Mouse (Mus musculus): ENCODE results near the gene Zfp260. TPM values are rescaled to one million over a fixed set of nuclear protein-coding genes. Genes with fewer than 3 reads are reported as not detected.
"Not testable (repeated sequence)": the region's sequence is repeated elsewhere in the genome, so short reads cannot be mapped to it uniquely, and the experiment has no call there.

The Zfp260 gene
- polyA plus RNA-seq, 1 experiment from 2014 or later, result 113 TPM

DNA sequence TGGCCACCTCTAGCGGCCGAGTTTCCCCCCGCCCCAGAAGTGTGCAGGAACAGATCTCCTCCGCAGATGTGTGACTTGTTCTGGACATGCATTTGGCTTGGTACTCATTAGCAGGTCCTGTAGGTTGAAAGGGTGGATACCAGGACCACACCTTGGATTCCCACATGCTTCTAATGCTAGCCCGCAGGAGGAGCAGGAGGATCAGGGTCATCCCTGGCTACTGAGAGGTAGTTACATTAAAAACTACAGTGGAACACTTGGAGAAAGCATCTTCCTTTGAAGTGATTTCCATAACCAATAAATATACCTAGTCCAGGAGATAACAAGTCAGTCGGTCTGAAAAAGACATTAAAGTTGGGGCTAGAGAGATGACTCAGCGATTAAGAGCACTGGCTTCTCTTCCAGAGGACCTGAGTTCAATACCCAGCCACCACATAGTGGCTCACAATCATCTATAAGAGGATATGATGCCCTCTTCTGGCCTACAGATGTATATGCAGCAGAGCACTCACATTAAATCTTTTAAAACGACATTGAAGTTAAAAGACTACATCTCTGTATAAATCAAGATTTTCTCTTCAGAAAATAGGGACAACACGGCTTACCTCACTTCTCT lies 3.5 kb upstream of the Zfp260 start:
- DNase-seq (ENCODE audit: low spot score), result no peak
- 13% methylated on average over 9 of the region's 9 CpGs for WGBS
- Histone ChIP-seq H3K27ac (replicated peaks) (peak overlapping the region; percentile 91), H3K36me3 (peaks cover 13% of the 10 kb centered on the region), H3K9me3 (replicated peaks) (no peaks in the 10 kb centered on the region; the same call in 1 of the 2 replicates), H3K4me3 (peak overlapping the region; percentile 71), H3K4me1 (peaks cover 42% of the 10 kb centered on the region), H3K27me3 (ENCODE audit: low read depth, poor library complexity, severe bottlenecking) (no peaks in the 10 kb centered on the region)

DNA sequence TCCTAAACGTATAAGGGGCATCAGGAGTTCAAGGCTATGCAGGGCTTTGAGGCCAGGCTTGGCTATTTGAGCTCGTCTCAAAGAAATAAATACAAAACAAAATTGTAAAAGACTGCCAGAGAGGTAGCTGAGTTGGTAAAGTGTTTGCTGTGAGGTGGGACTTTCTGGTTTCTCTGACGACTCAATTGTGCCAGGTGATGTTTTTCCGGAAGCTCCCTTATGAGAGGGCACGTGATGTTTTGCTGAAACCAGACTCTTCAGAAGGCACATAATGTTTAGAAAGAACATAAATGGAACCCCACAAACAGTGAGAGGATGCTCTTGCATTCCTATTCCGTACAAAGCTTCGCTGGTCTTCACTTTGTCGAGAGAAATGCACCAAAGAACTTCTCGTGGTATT lies 1.9 kb upstream of the Zfp260 start:
- 85% methylated on average over 9 of the region's 9 CpGs for WGBS
- Histone ChIP-seq H3K27ac (replicated peaks) (no peak overlapping the region), H3K4me3 (no peak overlapping the region), H3K9me3 (replicated peaks) (no peaks in the 10 kb centered on the region), H3K4me1 (peaks cover 45% of the 10 kb centered on the region), H3K27me3 (ENCODE audit: low read depth, poor library complexity, severe bottlenecking) (no peaks in the 10 kb centered on the region), H3K36me3 (peaks cover 8% of the 10 kb centered on the region)
- DNase-seq (ENCODE audit: low spot score), result no peak

GRCm38 (mm10) chr7:30093918-30094415 lies 610 bp upstream of the Zfp260 start:
- Histone ChIP-seq H3K36me3 (peaks cover 20% of the 10 kb centered on the region), H3K27ac (replicated peaks) (peak overlapping the region; percentile 98), H3K4me3 (peak overlapping the region; percentile 75), H3K4me1 (peaks cover 32% of the 10 kb centered on the region), H3K27me3 (ENCODE audit: low read depth, poor library complexity, severe bottlenecking) (no peaks in the 10 kb centered on the region), H3K9me3 (replicated peaks) (no peaks in the 10 kb centered on the region; the same call in 1 of the 2 replicates)
- 67% methylated on average over 6 of the region's 6 CpGs for WGBS
- no peak for DNase-seq (ENCODE audit: low spot score)

GRCm38 (mm10) chr7:30095551-30096125 lies 1.1 kb downstream of the Zfp260 start:
- H3K9me3 ChIP-seq (replicated peaks), result no peaks in the 10 kb centered on the region; the same call in 1 of the 2 replicates
- H3K27ac ChIP-seq (replicated peaks), result peak overlapping the region; percentile 98
- H3K4me3 ChIP-seq, result peak overlapping the region; percentile 75
- no peaks in the 10 kb centered on the region for H3K27me3 ChIP-seq (ENCODE audit: low read depth, poor library complexity, severe bottlenecking)
- no peak for DNase-seq (ENCODE audit: low spot score)
- peaks cover 37% of the 10 kb centered on the region for H3K36me3 ChIP-seq
- H3K4me1 ChIP-seq, result peaks cover 25% of the 10 kb centered on the region
- 21% methylated on average over 5 of the region's 5 CpGs for whole genome bisulfite sequencing

DNA sequence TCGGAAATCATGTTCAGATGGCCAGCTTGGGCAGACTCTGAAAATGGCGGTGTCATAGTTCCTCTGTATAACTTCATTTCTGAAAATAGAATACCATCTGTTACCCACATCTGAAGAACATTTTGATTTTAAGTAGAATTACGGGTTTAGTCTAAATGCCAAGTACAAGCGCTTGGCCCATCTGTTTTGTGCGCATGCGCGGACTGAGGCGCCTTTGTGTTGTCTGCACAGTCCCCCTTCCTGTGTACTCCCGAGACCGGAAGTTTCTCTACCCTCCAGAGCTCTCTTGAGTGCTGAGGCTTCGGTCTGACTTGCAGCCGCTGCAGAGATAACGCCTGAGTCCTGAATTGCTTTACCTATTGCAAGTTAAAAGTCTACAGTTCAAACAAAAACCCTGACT lies 4.7 kb downstream of the Zfp260 start:
- WGBS, result 96% methylated on average over 13 of the region's 13 CpGs
- H3K4me1 ChIP-seq, result peaks cover 14% of the 10 kb centered on the region
- no peak for DNase-seq (ENCODE audit: low spot score)

GRCm38 (mm10) chr7:30116076-30116475 lies 21.5 kb downstream of the Zfp260 start:
- no peak overlapping the region for H3K27ac ChIP-seq (replicated peaks)
- H3K4me3 ChIP-seq, result no peak overlapping the region
- 95% methylated on average over 5 of the region's 5 CpGs for WGBS
- peaks cover 32% of the 10 kb centered on the region for H3K9me3 ChIP-seq (replicated peaks)
- H3K36me3 ChIP-seq, result peaks cover 4% of the 10 kb centered on the region; the same call in 1 of the 2 replicates
- no peaks in the 10 kb centered on the region for H3K27me3 ChIP-seq (ENCODE audit: low read depth, poor library complexity, severe bottlenecking)
- no peak for DNase-seq (ENCODE audit: low spot score)
- peaks cover 2% of the 10 kb centered on the region; the same call in 1 of the 2 replicates for H3K4me1 ChIP-seq

More for the DNA sequence above, 4.7 kb downstream of the Zfp260 start:
- Histone ChIP-seq H3K4me3 (no peak overlapping the region), H3K9me3 (replicated peaks) (peaks cover 26% of the 10 kb centered on the region), H3K27me3 (ENCODE audit: low read depth, poor library complexity, severe bottlenecking) (no peaks in the 10 kb centered on the region), H3K27ac (replicated peaks) (no peak overlapping the region), H3K36me3 (peaks cover 74% of the 10 kb centered on the region)

DNA sequence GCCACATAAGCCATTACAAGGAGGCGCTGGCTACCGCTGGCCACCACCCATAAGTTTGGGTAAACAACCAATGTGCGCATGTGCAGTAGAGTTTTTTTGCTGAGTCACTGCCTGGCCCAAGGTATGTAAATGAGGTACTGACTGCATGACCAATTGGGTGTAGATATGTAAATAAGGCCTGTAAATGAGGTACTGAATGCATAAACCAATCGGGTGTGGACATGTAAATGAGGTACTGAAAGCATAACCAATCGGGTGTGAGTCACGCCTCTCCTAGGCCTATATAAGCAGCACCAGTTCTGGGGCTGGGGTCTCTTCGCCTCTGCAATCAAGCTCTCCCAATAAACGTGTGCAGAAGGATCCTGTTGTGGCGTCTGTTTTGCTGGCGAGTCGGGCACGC lies 23.4 kb downstream of the Zfp260 start:
- H3K27me3 ChIP-seq (ENCODE audit: low read depth, poor library complexity, severe bottlenecking); DNase-seq (ENCODE audit: low spot score); H3K27ac ChIP-seq (replicated peaks); H3K4me3 ChIP-seq; H3K36me3 ChIP-seq: not testable (repeated sequence)
- Histone ChIP-seq H3K4me1 (peaks cover 20% of the 10 kb centered on the region), H3K9me3 (replicated peaks) (peaks cover 32% of the 10 kb centered on the region)
- 93% methylated on average over 12 of the region's 12 CpGs for WGBS

GRCm38 (mm10) chr7:30121308-30122187 lies 27.0 kb downstream of the Zfp260 start, which contains the start of gene Zfp382:
Gene Zfp382 (plus strand): TSS chr7:30121942.
- peaks cover 4% of the 10 kb centered on the region; the same call in 1 of the 2 replicates for H3K9me3 ChIP-seq (replicated peaks)
- H3K4me1 ChIP-seq, result peaks cover 22% of the 10 kb centered on the region
- under 1% methylated on average over 61 of the region's 61 CpGs for WGBS
- H3K4me3 ChIP-seq, result peak within 1 kb of the TSS; percentile 65
- DNase-seq (ENCODE audit: low spot score), result peak; percentile 93
- peak within 1 kb of the TSS; percentile 94 for H3K27ac ChIP-seq (replicated peaks)
- no peaks in the 10 kb centered on the region for H3K27me3 ChIP-seq (ENCODE audit: low read depth, poor library complexity, severe bottlenecking)
- peaks cover 17% of the 10 kb centered on the region for H3K36me3 ChIP-seq

DNA sequence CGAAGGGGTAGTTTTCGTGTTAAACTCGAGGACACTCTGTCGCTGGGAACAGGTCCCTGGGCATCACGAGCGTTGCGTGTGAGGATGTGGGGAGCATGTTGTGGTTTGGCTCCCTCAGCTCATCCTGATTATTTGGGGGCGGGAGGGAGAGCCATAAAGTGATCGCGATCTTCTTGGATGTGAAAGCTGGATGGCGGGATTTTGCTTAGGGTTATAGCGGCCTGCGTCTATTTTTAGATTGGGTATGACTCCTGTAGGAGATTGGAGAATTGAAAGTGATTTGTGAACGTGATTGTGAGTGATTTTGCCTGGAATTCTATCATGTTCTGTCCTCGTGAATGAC lies 27.6 kb downstream of the Zfp260 start:
- peaks cover 22% of the 10 kb centered on the region for H3K4me1 ChIP-seq
- peaks cover 24% of the 10 kb centered on the region for H3K36me3 ChIP-seq
- DNase-seq (ENCODE audit: low spot score), result no peak
- peak overlapping the region; percentile 94 for H3K27ac ChIP-seq (replicated peaks)
- H3K9me3 ChIP-seq (replicated peaks), result peaks cover 4% of the 10 kb centered on the region; the same call in 1 of the 2 replicates
- H3K4me3 ChIP-seq, result peak overlapping the region; percentile 65
- WGBS, result 12% methylated on average over 15 of the region's 15 CpGs
- H3K27me3 ChIP-seq (ENCODE audit: low read depth, poor library complexity, severe bottlenecking), result no peaks in the 10 kb centered on the region

DNA sequence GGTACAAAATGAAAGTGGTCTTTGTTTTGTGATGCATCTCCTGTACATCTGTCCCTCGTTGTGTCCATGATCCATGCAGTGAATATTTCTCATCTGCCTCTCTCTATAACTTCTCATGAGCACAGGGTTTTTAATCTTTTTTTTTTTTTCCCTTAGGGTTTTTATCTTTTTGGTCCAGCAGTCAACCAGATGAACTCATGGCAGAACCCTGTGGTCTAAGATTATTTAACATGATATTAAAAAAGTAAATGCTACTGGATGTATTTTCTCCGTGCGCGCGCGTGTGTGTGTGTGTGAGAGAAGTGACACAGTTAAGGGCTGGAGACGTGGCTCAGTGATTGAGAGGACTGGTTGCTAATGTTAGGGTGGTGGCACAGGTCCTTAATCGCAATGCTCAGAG lies 35.3 kb downstream of the Zfp260 start:
- H3K4me1 ChIP-seq, result no peaks in the 10 kb centered on the region
- WGBS, result 97% methylated on average over 8 of the region's 8 CpGs
- peaks cover 16% of the 10 kb centered on the region for H3K9me3 ChIP-seq (replicated peaks)
- H3K4me3 ChIP-seq, result no peak overlapping the region
- no peak overlapping the region for H3K27ac ChIP-seq (replicated peaks)
- H3K36me3 ChIP-seq, result peaks cover 93% of the 10 kb centered on the region
- DNase-seq (ENCODE audit: low spot score), result no peak
- no peaks in the 10 kb centered on the region for H3K27me3 ChIP-seq (ENCODE audit: low read depth, poor library complexity, severe bottlenecking)

DNA sequence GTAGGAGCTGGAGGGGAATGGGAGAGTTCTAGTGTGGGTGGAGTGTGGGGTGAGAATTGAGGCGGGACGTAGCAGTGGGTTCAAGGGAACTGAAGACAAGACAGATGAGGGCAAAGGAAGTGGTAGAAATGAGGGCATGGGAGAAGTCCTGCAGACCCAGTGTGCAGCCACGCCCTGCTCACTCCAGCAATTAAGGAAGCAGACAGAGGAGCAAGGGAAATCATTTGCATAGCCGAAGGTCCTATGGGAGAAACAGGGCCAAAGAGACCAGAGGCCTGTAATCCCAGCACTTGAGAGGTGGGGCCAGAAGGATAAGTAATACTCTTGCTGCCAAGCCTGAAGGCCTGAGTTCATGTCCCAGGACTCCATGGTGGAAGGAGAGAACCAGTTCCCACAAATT lies 37.8 kb downstream of the Zfp260 start:
- DNase-seq (ENCODE audit: low spot score), result no peak
- no peaks in the 10 kb centered on the region for H3K4me1 ChIP-seq
- H3K27ac ChIP-seq (replicated peaks), result no peak overlapping the region
- H3K36me3 ChIP-seq, result peaks cover 92% of the 10 kb centered on the region
- 91% methylated on average over 4 of the region's 4 CpGs for WGBS
- H3K27me3 ChIP-seq (ENCODE audit: low read depth, poor library complexity, severe bottlenecking), result no peaks in the 10 kb centered on the region
- no peak overlapping the region for H3K4me3 ChIP-seq
- H3K9me3 ChIP-seq (replicated peaks), result peaks cover 20% of the 10 kb centered on the region

DNA sequence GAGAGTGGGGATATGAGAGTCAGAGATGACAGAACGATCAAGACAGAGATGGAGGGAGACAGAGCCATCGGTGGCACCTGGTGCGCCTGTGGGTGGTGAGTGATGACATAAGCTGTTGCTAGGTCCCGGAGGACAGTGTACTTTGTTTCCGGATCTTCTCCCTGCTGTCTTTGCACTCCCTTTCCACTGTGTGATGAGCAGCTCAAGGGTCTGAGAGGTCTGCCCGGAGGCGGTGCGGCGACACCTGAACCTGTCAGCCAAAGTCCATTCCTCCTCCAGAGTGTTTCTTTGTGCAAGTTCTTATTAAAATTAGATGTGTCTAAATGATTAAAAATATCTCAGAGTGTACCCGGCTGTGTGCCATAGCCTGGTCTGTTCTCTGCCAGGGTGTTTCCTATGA lies 42.2 kb downstream of the Zfp260 start:
- Histone ChIP-seq H3K36me3 (peaks cover 90% of the 10 kb centered on the region), H3K4me3 (no peak overlapping the region), H3K27me3 (ENCODE audit: low read depth, poor library complexity, severe bottlenecking) (no peaks in the 10 kb centered on the region), H3K4me1 (no peaks in the 10 kb centered on the region), H3K27ac (replicated peaks) (no peak overlapping the region), H3K9me3 (replicated peaks) (peaks cover 20% of the 10 kb centered on the region)
- no peak for DNase-seq (ENCODE audit: low spot score)
- 89% methylated on average over 10 of the region's 10 CpGs for WGBS
